Comparison of ENCODE assay signal across 11 mouse cellular contexts in genomic region chr12:116010812-116011211, GRCm38 (mm10).
DNase-seq lines count a peak whose midpoint lies in the region.
"Had no signal": no experiment of that assay in that cellular context is flagged by ENCODE, and none has a peak within 500 bp of the region (broad histone marks: within the 10 kb centered on the region; RNA-seq: fewer than 3 reads in every experiment).

No protein-coding gene starts in this region.

- DNase-seq in 3T3-L1 (ENCODE audit: low read depth, low spot score) (peak; percentile 13), ZHBTc4 (ENCODE audit: low read depth, low spot score) (peak; percentile 14)
- peak; percentile 17 to 34 for DNase-seq in B cell, adult 2 months
- peak; percentile 13 to 38 for DNase-seq in natural killer cell, adult 2 months (ENCODE audit: low spot score in 2 of 2)
- DNase-seq in left cerebral cortex, adult 11 months (ENCODE audit: low spot score), result no peak
- no peak for DNase-seq in embryo, embryonic 10 days (ENCODE audit: low spot score)
- DNase-seq in kidney, adult 8-10 months, result no peak
- DNase-seq: cerebellum, adult 18-20 months; kidney, postnatal 4 days; left cerebral cortex, postnatal 4 days; lung, adult 2 months had no signal

Comparison
In these comparisons a context has a peak if more than half of its experiments do, and no peak if none do; other contexts are left out.
1. DNase-seq: peak in 3T3-L1 (single experiment), B cell, adult 2 months (2 of 2), ZHBTc4 (single experiment) and natural killer cell, adult 2 months (2 of 2); none in left cerebral cortex, adult 11 months (single experiment), embryo, embryonic 10 days (single experiment) and kidney, adult 8-10 months (0 of 2).